Mouse (Mus musculus): ENCODE results near the gene Efna5. TPM values are rescaled to one million over a fixed set of nuclear protein-coding genes. Genes with fewer than 3 reads are reported as not detected.

Efna5 gene
- polyA plus RNA-seq (2015; fragmentation: Nextera tagmentation; extraction: Ambion mirVana) = 22.4 and 23.6 TPM in 2 replicates

GRCm38 (mm10) chr17:62881176-62881790 lies at the start of gene Efna5:
Gene Efna5 (minus strand): TSS chr17:62881317.
- H3K4me2 ChIP-seq = peak within 1 kb of the TSS; percentile 99
- H3K9ac ChIP-seq = peak within 1 kb of the TSS; percentile 82
- peak within 1 kb of the TSS; percentile 91 for H3K4me3 ChIP-seq
- peak; percentile 20 for ATAC-seq (replicated peaks; ENCODE audit: insufficient number of reproducible peaks, insufficient read depth, low FRiP score, low read depth)
- no peaks in the 10 kb centered on the region for H3K9me3 ChIP-seq (replicated peaks)
- no peaks in the 10 kb centered on the region for H3K36me3 ChIP-seq
- peaks cover 4% of the 10 kb centered on the region; the same call in 1 of the 2 replicates for H3K4me1 ChIP-seq (replicated peaks)
- WGBS = under 1% methylated on average over 65 of the region's 68 CpGs
- peak within 1 kb of the TSS; percentile 95 for H3K27ac ChIP-seq
- no peaks in the 10 kb centered on the region for H3K27me3 ChIP-seq

GRCm38 (mm10) chr17:62915304-62915703 lies 34.2 kb upstream of the Efna5 start:
- Histone ChIP-seq H3K36me3 (no peaks in the 10 kb centered on the region), H3K4me3 (no peak overlapping the region), H3K4me1 (replicated peaks) (no peaks in the 10 kb centered on the region), H3K27ac (no peak overlapping the region), H3K27me3 (no peaks in the 10 kb centered on the region), H3K4me2 (no peak overlapping the region), H3K9me3 (replicated peaks) (no peaks in the 10 kb centered on the region), H3K9ac (no peak overlapping the region)
- 70% methylated on average over 4 of the region's 4 CpGs for WGBS
- no peak for ATAC-seq (replicated peaks; ENCODE audit: insufficient number of reproducible peaks, insufficient read depth, low FRiP score, low read depth)

GRCm38 (mm10) chr17:62905692-62906445 lies 24.8 kb upstream of the Efna5 start:
- 67% methylated on average over 16 of the region's 16 CpGs for WGBS
- no peak overlapping the region for H3K4me3 ChIP-seq
- no peak for ATAC-seq (replicated peaks; ENCODE audit: insufficient number of reproducible peaks, insufficient read depth, low FRiP score, low read depth)
- H3K9me3 ChIP-seq (replicated peaks) = no peaks in the 10 kb centered on the region
- no peaks in the 10 kb centered on the region for H3K27me3 ChIP-seq
- H3K27ac ChIP-seq = no peak overlapping the region
- H3K4me1 ChIP-seq (replicated peaks) = no peaks in the 10 kb centered on the region
- no peak overlapping the region for H3K9ac ChIP-seq
- no peak overlapping the region for H3K4me2 ChIP-seq
- no peaks in the 10 kb centered on the region for H3K36me3 ChIP-seq

GRCm38 (mm10) chr17:62899066-62899465 lies 17.9 kb upstream of the Efna5 start:
- WGBS = 56% methylated on average over 6 of the region's 6 CpGs
- Histone ChIP-seq H3K27ac (no peak overlapping the region), H3K27me3 (no peaks in the 10 kb centered on the region), H3K9ac (no peak overlapping the region), H3K36me3 (no peaks in the 10 kb centered on the region), H3K4me2 (no peak overlapping the region), H3K4me3 (no peak overlapping the region), H3K4me1 (replicated peaks) (no peaks in the 10 kb centered on the region), H3K9me3 (replicated peaks) (no peaks in the 10 kb centered on the region)
- no peak for ATAC-seq (replicated peaks; ENCODE audit: insufficient number of reproducible peaks, insufficient read depth, low FRiP score, low read depth)

- 75% methylated on average over 5 of the region's 5 CpGs for WGBS
- H3K4me2 ChIP-seq = no peak overlapping the region
- no peak overlapping the region for H3K4me3 ChIP-seq
- ATAC-seq (replicated peaks; ENCODE audit: insufficient number of reproducible peaks, insufficient read depth, low FRiP score, low read depth) = no peak
- no peaks in the 10 kb centered on the region for H3K36me3 ChIP-seq
- H3K9me3 ChIP-seq (replicated peaks) = no peaks in the 10 kb centered on the region
- H3K4me1 ChIP-seq (replicated peaks) = no peaks in the 10 kb centered on the region
- H3K9ac ChIP-seq = no peak overlapping the region
- H3K27me3 ChIP-seq = no peaks in the 10 kb centered on the region
- no peak overlapping the region for H3K27ac ChIP-seq
Measured at GRCm38 (mm10) chr17:62889991-62890390, 8.9 kb upstream of the Efna5 start.

- Histone ChIP-seq H3K27me3 (no peaks in the 10 kb centered on the region), H3K36me3 (no peaks in the 10 kb centered on the region), H3K4me3 (peak overlapping the region; percentile 91), H3K9ac (peak overlapping the region; percentile 66), H3K9me3 (replicated peaks) (no peaks in the 10 kb centered on the region), H3K27ac (peak overlapping the region; percentile 77), H3K4me2 (peak overlapping the region; percentile 99), H3K4me1 (replicated peaks) (peaks cover 4% of the 10 kb centered on the region; the same call in 1 of the 2 replicates)
- under 1% methylated on average over 16 of the region's 16 CpGs for WGBS
- ATAC-seq (replicated peaks; ENCODE audit: insufficient number of reproducible peaks, insufficient read depth, low FRiP score, low read depth) = no peak
Measured at GRCm38 (mm10) chr17:62884129-62884506, 3.0 kb upstream of the Efna5 start.

GRCm38 (mm10) chr17:62883476-62884128 lies 2.5 kb upstream of the Efna5 start:
- H3K9ac ChIP-seq = peak overlapping the region; percentile 66
- ATAC-seq (replicated peaks; ENCODE audit: insufficient number of reproducible peaks, insufficient read depth, low FRiP score, low read depth) = no peak
- H3K36me3 ChIP-seq = no peaks in the 10 kb centered on the region
- H3K27me3 ChIP-seq = no peaks in the 10 kb centered on the region
- no peaks in the 10 kb centered on the region for H3K9me3 ChIP-seq (replicated peaks)
- H3K4me1 ChIP-seq (replicated peaks) = peaks cover 4% of the 10 kb centered on the region; the same call in 1 of the 2 replicates
- WGBS = under 1% methylated on average over 34 of the region's 34 CpGs
- peak overlapping the region; percentile 99 for H3K4me2 ChIP-seq
- H3K4me3 ChIP-seq = peak overlapping the region; percentile 91
- H3K27ac ChIP-seq = peak overlapping the region; percentile 77

- Histone ChIP-seq H3K36me3 (no peaks in the 10 kb centered on the region), H3K9me3 (replicated peaks) (no peaks in the 10 kb centered on the region), H3K4me2 (peak overlapping the region; percentile 99), H3K27ac (peak overlapping the region; percentile 95), H3K4me1 (replicated peaks) (peaks cover 4% of the 10 kb centered on the region; the same call in 1 of the 2 replicates), H3K9ac (peak overlapping the region; percentile 82), H3K4me3 (peak overlapping the region; percentile 91), H3K27me3 (no peaks in the 10 kb centered on the region)
- 0% methylated on average over 53 of the region's 53 CpGs for WGBS
- peak; percentile 92 for ATAC-seq (replicated peaks; ENCODE audit: insufficient number of reproducible peaks, insufficient read depth, low FRiP score, low read depth)
Measured at GRCm38 (mm10) chr17:62882726-62883475, 1.8 kb upstream of the Efna5 start.

- Histone ChIP-seq H3K9ac (peak overlapping the region; percentile 82), H3K4me2 (peak overlapping the region; percentile 99), H3K27me3 (no peaks in the 10 kb centered on the region), H3K9me3 (replicated peaks) (no peaks in the 10 kb centered on the region), H3K4me1 (replicated peaks) (peaks cover 4% of the 10 kb centered on the region; the same call in 1 of the 2 replicates), H3K4me3 (peak overlapping the region; percentile 91), H3K27ac (peak overlapping the region; percentile 95), H3K36me3 (no peaks in the 10 kb centered on the region)
- under 1% methylated on average over 57 of the region's 58 CpGs for WGBS
- ATAC-seq (replicated peaks; ENCODE audit: insufficient number of reproducible peaks, insufficient read depth, low FRiP score, low read depth) = peak; percentile 14; the same call in 1 of the 2 replicates
Measured at GRCm38 (mm10) chr17:62881791-62882725, 941 bp upstream of the Efna5 start.
